10 mouse cellular contexts compared by ENCODE assay signal in the genomic region with DNA sequence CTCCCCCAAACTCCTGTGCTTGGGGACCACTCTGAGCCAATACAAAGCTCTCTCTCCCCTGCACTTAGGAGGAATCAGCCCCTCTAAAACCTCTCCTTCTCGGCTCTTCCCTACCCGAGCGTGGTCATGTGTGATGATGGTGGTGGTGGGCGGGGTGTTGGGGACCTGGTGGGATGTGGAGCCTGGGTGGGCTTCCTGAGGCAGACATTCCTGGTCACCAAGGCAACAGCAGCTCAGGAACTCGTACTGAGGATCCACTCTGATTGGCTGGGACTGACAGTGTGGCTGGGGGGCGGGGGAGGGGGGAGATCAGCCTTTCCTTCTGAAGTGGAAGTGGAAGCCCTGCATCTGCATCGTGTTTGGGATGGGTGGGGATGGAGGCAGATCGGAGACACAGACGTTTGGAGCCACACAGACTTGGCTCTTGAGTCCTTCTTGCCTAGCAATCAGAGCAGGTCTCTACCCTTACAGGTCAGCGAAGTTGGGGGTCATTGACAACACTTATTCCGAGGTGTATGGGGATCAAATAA. TPM values are rescaled to one million over a fixed set of nuclear protein-coding genes. Genes with fewer than 3 reads are reported as not detected.
A peak's percentile ranks its signal among the peaks of the same experiment; 100 is the strongest.
DNase-seq lines count a peak whose midpoint lies in the region; ATAC-seq lines count a peak whose summit lies in the region.
"Had no signal": no experiment of that assay in that cellular context is flagged by ENCODE, and none has a peak within 500 bp of the region (broad histone marks: within the 10 kb centered on the region; RNA-seq: fewer than 3 reads in every experiment).

No protein-coding gene starts in this region.

- H3K27me3 ChIP-seq in midbrain, embryonic 13.5 days: no peaks in the 10 kb centered on the region

- H3K9me3 ChIP-seq in midbrain, embryonic 13.5 days: no peaks in the 10 kb centered on the region

- 0 out of 2 replicates have a peak overlapping the region, but pooled peaks have one; percentile 39 for H3K9ac ChIP-seq in midbrain, embryonic 13.5 days (replicated peaks)

- peak overlapping the region; percentile 46 for H3K4me2 ChIP-seq in midbrain, embryonic 13.5 days (replicated peaks)

- peaks cover 53% of the 10 kb centered on the region for H3K4me1 ChIP-seq in midbrain, embryonic 13.5 days (replicated peaks)

- WGBS in midbrain, embryonic 13.5 days: 7% methylated on average over 11 of the region's 11 CpGs

- H3K27ac ChIP-seq in midbrain, embryonic 13.5 days: peak overlapping the region; percentile 86

- no peaks in the 10 kb centered on the region for H3K36me3 ChIP-seq in midbrain, embryonic 13.5 days

- peak; percentile 80 for DNase-seq in R1 (ENCODE audit: low read depth, low spot score)
- peak; percentile 90 for DNase-seq in embryo, embryonic 10 days (ENCODE audit: low spot score)
- DNase-seq in forelimb bud, embryonic 11.5 days (ENCODE audit: low read depth, low spot score): peak; percentile 81
- DNase-seq in adrenal gland, adult (ENCODE audit: inconsistent age in 2 of 2, low spot score in 1 of 2): no peak
- DNase-seq in heart, adult 8-10 months (ENCODE audit: low spot score): no peak
- DNase-seq: gastrocnemius, postnatal 14 days; kidney, postnatal 4 days; lung, adult 18-20 months had no signal

- no peak overlapping the region; the same call in 1 of the 2 replicates for H3K4me3 ChIP-seq in midbrain, embryonic 13.5 days (replicated peaks)

- ATAC-seq in midbrain, embryonic 13.5 days: peak; percentile 88
- no peak for ATAC-seq in inflammation-experienced regulatory T-cells, adult 6 months

RNA-seq across cellular contexts. Expression of a gene that starts 30.7 kb away (rescaled TPM):
- 12.7 and 19.4 TPM in 2 replicates for polyA plus RNA-seq in midbrain, embryonic 13.5 days (2015; fragmentation: Nextera tagmentation; extraction: Ambion mirVana)
- polyA plus RNA-seq in inflammation-experienced regulatory T-cells, adult 6 months (2017; shearing (Covaris generic)): 10 to 100 TPM; 18.2 to 32.0 (median 23.3) TPM
- total RNA-seq in heart, adult 8-10 months (2022): 100 to 1,000 TPM; 101 to 124 (median 116) TPM

Comparison
In these comparisons a context has a peak if more than half of its experiments do, and no peak if none do; other contexts are left out.
1. DNase-seq: peak in R1 (single experiment), embryo, embryonic 10 days (single experiment) and forelimb bud, embryonic 11.5 days (single experiment); none in adrenal gland, adult (0 of 2) and heart, adult 8-10 months (single experiment).